Mouse (Mus musculus): ENCODE data around the gene Fam155a. TPM values are rescaled to one million over a fixed set of nuclear protein-coding genes. Genes with fewer than 3 reads are reported as not detected.

Fam155a gene
- polyA plus RNA-seq, 1 experiment from 2014 or later: 0.15 TPM

DNA sequence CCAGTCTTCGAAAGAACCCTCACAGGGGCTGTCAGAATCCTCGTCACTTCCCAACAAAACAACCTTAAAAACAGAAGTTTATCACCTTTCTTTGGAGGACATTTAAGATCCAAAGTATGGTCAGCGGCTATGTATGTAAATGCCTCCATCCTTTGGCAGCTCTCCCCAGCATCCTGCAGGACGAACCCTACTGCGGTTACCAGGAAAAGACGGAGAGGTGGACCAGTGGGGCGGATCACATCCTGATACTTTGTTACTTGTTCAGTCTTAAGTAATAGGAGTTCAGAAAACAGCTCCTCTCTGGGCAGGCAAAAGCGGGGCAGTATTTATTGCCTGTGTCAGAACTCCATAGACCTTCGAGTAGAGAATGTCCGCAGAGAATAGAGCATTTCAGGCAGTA lies 335.5 kb downstream of the Fam155a start:
- H3K27me3 ChIP-seq (ENCODE audit: control insufficient read depth, insufficient read depth, low read depth, low read length): no peaks in the 10 kb centered on the region
- no peak overlapping the region for H3K27ac ChIP-seq (ENCODE audit: low read length)
- H3K9ac ChIP-seq (ENCODE audit: low read length): no peak overlapping the region
- no peak overlapping the region for H3K4me2 ChIP-seq (ENCODE audit: low read depth, low read length)
- no peaks in the 10 kb centered on the region for H3K4me1 ChIP-seq (replicated peaks; ENCODE audit: control insufficient read depth, insufficient read depth, low read length)
- WGBS: 43% methylated on average over 10 of the region's 10 CpGs
- H3K4me3 ChIP-seq (ENCODE audit: low read length): no peak overlapping the region
- no peaks in the 10 kb centered on the region for H3K9me3 ChIP-seq (ENCODE audit: control insufficient read depth, low read length)
- no peaks in the 10 kb centered on the region for H3K36me3 ChIP-seq (ENCODE audit: control insufficient read depth, insufficient read depth, low read length)
- ATAC-seq (ENCODE audit: low read depth): no peak

DNA sequence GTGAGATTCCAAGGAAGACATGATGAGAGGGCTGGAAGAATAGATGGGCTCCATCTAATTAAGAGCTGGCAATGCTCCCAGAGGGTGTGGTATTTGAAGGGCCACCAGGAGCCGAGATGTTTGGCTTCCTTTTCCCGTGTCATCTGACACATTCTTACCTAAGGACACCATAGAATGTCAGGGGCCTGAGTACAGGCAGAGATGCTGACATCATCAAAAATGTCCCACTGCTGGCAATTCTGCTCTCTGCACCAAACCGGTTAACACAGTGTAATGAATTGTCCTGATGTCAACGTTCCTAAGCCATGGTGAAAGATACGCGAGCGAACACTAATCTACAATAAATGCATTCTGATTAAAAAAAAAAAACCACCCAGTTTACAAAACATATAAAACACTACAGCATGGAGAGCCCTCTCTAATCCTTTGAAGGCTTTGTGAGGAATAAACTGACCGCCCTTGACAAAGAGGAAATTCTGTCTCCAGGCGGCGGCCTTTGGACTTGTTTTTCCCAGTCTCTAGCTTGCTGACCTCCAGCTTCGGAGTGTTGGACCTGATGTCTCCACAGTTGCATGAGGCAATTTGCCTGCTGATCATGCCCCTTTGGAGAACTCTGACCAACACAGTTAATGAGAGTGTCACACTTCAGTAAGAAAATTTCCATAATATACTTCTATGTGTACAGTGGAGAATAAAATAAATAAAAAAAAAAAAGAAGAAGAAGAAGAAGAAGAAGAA lies 338.2 kb downstream of the Fam155a start:
- no peak overlapping the region for H3K4me3 ChIP-seq (ENCODE audit: low read length)
- WGBS: 64% methylated on average over 11 of the region's 11 CpGs
- no peak overlapping the region for H3K9ac ChIP-seq (ENCODE audit: low read length)
- H3K4me2 ChIP-seq (ENCODE audit: low read depth, low read length): no peak overlapping the region
- no peaks in the 10 kb centered on the region for H3K9me3 ChIP-seq (ENCODE audit: control insufficient read depth, low read length)
- no peaks in the 10 kb centered on the region for H3K36me3 ChIP-seq (ENCODE audit: control insufficient read depth, insufficient read depth, low read length)
- no peaks in the 10 kb centered on the region for H3K27me3 ChIP-seq (ENCODE audit: control insufficient read depth, insufficient read depth, low read depth, low read length)
- no peaks in the 10 kb centered on the region for H3K4me1 ChIP-seq (replicated peaks; ENCODE audit: control insufficient read depth, insufficient read depth, low read length)
- ATAC-seq (ENCODE audit: low read depth): no peak
- H3K27ac ChIP-seq (ENCODE audit: low read length): no peak overlapping the region

DNA sequence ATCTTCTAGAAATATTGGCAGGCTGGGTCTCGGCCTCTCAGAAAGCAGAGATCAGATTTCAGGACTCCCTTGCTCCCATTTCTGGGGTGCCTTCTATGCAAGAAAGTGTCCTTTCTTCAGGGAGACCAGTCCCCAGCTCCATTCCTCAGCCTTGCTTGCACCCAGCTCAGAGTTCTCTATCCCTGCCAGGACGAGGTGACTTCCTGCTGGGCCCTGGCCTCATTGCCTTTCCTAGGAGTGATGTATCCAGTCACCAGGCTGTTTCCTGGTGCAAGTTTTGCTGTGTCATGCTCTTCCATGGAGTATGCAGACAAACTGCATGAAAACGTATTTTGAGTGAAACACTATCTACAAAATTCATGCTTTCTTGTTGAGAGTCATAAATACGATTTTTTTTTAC lies 342.1 kb downstream of the Fam155a start:
- WGBS: 59% methylated on average over 4 of the region's 4 CpGs
- H3K36me3 ChIP-seq (ENCODE audit: control insufficient read depth, insufficient read depth, low read length): no peaks in the 10 kb centered on the region
- no peak overlapping the region for H3K9ac ChIP-seq (ENCODE audit: low read length)
- H3K9me3 ChIP-seq (ENCODE audit: control insufficient read depth, low read length): no peaks in the 10 kb centered on the region
- no peaks in the 10 kb centered on the region for H3K27me3 ChIP-seq (ENCODE audit: control insufficient read depth, insufficient read depth, low read depth, low read length)
- no peaks in the 10 kb centered on the region for H3K4me1 ChIP-seq (replicated peaks; ENCODE audit: control insufficient read depth, insufficient read depth, low read length)
- H3K27ac ChIP-seq (ENCODE audit: low read length): no peak overlapping the region
- H3K4me2 ChIP-seq (ENCODE audit: low read depth, low read length): no peak overlapping the region
- H3K4me3 ChIP-seq (ENCODE audit: low read length): no peak overlapping the region
- no peak for ATAC-seq (ENCODE audit: low read depth)

DNA sequence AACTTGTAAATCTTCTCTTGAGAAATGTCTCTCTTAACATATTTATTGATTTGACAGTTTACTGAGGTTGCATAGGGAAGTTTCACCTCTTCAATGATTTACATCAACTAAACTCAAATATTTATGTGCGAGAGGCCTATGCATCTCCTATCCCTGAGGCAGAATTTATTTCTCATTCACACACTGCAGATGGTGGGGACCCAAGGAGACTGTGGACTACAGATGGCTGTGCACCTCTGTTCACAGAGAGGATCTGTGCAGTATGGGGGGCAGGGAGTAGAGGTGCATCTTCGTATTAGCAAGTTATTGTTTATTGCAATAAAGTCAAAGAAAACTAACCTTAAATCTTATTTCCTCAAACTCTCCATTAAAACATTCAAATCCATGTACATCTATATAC lies 346.9 kb downstream of the Fam155a start:
- H3K9me3 ChIP-seq (ENCODE audit: control insufficient read depth, low read length): no peaks in the 10 kb centered on the region
- no peaks in the 10 kb centered on the region for H3K27me3 ChIP-seq (ENCODE audit: control insufficient read depth, insufficient read depth, low read depth, low read length)
- H3K36me3 ChIP-seq (ENCODE audit: control insufficient read depth, insufficient read depth, low read length): no peaks in the 10 kb centered on the region
- 74% methylated on average over 2 of the region's 2 CpGs for WGBS
- no peak overlapping the region for H3K4me3 ChIP-seq (ENCODE audit: low read length)
- H3K27ac ChIP-seq (ENCODE audit: low read length): no peak overlapping the region
- ATAC-seq (ENCODE audit: low read depth): no peak
- 0 out of 2 replicates have a peak, but pooled peaks cover 5% of the 10 kb centered on the region for H3K4me1 ChIP-seq (replicated peaks; ENCODE audit: control insufficient read depth, insufficient read depth, low read length)
- H3K9ac ChIP-seq (ENCODE audit: low read length): no peak overlapping the region
- no peak overlapping the region for H3K4me2 ChIP-seq (ENCODE audit: low read depth, low read length)

DNA sequence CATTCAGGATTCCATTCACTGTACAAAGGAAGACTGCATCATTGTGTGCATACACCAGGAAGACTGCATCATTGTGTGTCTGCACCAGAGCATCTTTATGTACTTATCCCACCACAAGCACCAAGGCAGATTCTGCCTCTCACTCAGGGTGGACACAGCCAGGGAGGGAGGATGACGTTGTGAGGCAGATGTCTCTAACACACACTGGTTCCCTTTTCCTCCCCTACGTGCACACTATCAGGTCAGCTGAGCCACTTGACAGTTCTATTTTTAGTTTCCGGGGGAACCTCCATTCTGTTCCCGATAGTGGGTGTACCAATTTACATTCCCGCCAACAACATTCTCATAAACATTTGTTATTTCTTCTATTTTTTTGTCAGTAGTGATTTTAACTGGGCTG lies 347.4 kb downstream of the Fam155a start:
- no peaks in the 10 kb centered on the region for H3K36me3 ChIP-seq (ENCODE audit: control insufficient read depth, insufficient read depth, low read length)
- no peaks in the 10 kb centered on the region for H3K27me3 ChIP-seq (ENCODE audit: control insufficient read depth, insufficient read depth, low read depth, low read length)

DNA sequence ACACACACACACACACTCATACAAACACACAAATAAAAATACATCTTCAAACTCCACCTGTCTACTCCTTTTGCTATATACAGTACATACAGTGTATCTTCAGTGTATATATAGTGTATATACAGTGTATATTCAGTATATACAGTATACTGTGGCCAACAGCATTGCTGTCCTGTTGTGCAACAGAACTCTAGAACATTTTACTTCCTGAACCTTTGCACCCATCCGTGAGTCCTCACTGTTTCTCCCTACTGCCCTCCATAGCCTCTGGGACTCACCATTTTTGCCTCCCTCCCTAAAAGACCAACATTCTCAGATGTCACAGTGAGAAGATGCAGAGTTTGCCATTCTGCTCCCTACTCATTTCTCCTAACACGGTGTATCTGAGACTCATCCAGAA lies 347.8 kb downstream of the Fam155a start:
- H3K4me2 ChIP-seq (ENCODE audit: low read depth, low read length): no peak overlapping the region
- no peak overlapping the region for H3K4me3 ChIP-seq (ENCODE audit: low read length)
- ATAC-seq (ENCODE audit: low read depth): no peak
- H3K4me1 ChIP-seq (replicated peaks; ENCODE audit: control insufficient read depth, insufficient read depth, low read length): 0 out of 2 replicates have a peak, but pooled peaks cover 6% of the 10 kb centered on the region
- H3K27me3 ChIP-seq (ENCODE audit: control insufficient read depth, insufficient read depth, low read depth, low read length): no peaks in the 10 kb centered on the region
- no peak overlapping the region for H3K27ac ChIP-seq (ENCODE audit: low read length)
- H3K9me3 ChIP-seq (ENCODE audit: control insufficient read depth, low read length): no peaks in the 10 kb centered on the region
- H3K9ac ChIP-seq (ENCODE audit: low read length): no peak overlapping the region
- 64% methylated on average over 2 of the region's 2 CpGs for WGBS
- H3K36me3 ChIP-seq (ENCODE audit: control insufficient read depth, insufficient read depth, low read length): no peaks in the 10 kb centered on the region

More for the DNA sequence above, 347.4 kb downstream of the Fam155a start:
- 23% methylated on average over 5 of the region's 5 CpGs for WGBS
- Histone ChIP-seq H3K4me3 (ENCODE audit: low read length) (no peak overlapping the region), H3K4me2 (ENCODE audit: low read depth, low read length) (no peak overlapping the region), H3K9ac (ENCODE audit: low read length) (no peak overlapping the region), H3K4me1 (replicated peaks; ENCODE audit: control insufficient read depth, insufficient read depth, low read length) (0 out of 2 replicates have a peak, but pooled peaks cover 6% of the 10 kb centered on the region), H3K27ac (ENCODE audit: low read length) (no peak overlapping the region), H3K9me3 (ENCODE audit: control insufficient read depth, low read length) (no peaks in the 10 kb centered on the region)
- no peak for ATAC-seq (ENCODE audit: low read depth)

DNA sequence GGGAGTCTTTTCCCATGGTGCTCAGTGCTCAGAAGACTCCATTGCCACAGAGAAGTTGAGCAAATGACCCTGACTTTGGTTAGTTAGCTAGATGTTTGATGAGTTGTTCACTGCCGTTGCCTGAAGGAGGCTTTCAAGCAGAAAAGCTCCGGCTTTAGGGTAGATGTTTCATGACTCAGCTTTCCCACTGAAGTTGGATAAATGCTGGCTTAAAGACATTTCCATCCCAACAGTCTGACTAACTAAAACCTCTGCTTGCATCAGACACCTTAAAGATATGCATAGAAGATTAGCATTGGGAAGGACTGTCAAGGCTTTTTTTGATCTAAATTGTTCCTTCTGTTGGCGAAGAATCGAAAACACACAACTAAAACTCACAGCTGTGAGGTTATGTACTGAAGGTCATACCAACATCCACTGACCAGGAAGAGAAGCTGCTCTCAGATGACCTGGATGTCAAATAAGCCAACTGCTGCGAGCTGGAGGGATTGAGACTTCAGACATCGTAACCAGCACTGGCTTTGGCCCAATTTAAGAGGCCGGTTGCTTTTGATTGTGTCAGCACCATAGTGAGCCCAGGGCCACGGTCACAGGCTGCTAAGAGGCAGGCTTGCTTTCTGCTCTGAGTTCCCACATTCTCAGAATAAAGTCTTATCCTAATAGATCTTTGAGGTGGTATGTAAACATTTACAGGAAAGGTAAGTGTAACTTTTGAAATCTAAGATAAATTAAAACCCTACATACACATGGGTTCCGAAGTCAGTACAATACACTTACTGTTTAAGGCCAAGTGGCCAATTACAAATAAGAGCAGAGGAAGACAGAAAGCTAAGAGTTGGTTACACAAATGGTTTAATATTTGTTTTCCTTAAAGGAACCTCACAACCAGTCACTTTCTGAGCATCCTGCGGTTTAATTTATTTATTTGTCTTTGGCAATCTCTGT lies 351.8 kb downstream of the Fam155a start:
- peak overlapping the region; percentile 36 for H3K27ac ChIP-seq (ENCODE audit: low read length)
- peak; percentile 90 for ATAC-seq (ENCODE audit: low read depth)
- no peak overlapping the region for H3K4me2 ChIP-seq (ENCODE audit: low read depth, low read length)
- no peaks in the 10 kb centered on the region for H3K27me3 ChIP-seq (ENCODE audit: control insufficient read depth, insufficient read depth, low read depth, low read length)
- H3K36me3 ChIP-seq (ENCODE audit: control insufficient read depth, insufficient read depth, low read length): no peaks in the 10 kb centered on the region
- WGBS: 44% methylated on average over 10 of the region's 10 CpGs
- H3K4me1 ChIP-seq (replicated peaks; ENCODE audit: control insufficient read depth, insufficient read depth, low read length): 0 out of 2 replicates have a peak, but pooled peaks cover 6% of the 10 kb centered on the region
- no peak overlapping the region for H3K9ac ChIP-seq (ENCODE audit: low read length)
- H3K4me3 ChIP-seq (ENCODE audit: low read length): no peak overlapping the region
- no peaks in the 10 kb centered on the region for H3K9me3 ChIP-seq (ENCODE audit: control insufficient read depth, low read length)

DNA sequence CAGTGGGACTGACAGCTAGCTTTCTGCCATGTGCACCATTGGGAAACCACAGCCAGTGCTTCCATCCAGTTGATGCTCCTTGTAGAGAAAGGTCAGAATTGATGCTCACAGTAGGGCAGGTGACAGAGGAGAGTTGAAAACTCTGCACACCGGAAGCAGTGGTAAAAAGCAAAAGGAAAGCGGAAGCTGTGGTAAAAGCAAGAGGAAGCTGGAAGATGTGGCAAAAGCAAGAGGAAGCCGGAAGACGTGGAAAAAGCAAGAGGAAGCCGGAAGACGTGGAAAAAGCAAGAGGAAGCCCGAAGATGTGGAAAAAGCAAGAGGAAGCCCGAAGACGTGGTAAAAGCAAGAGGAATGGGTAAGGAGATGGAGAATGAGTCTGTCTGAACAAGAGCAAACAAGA lies 354.8 kb downstream of the Fam155a start:
- Histone ChIP-seq H3K4me1 (replicated peaks; ENCODE audit: control insufficient read depth, insufficient read depth, low read length) (0 out of 2 replicates have a peak, but pooled peaks cover 6% of the 10 kb centered on the region), H3K9ac (ENCODE audit: low read length) (no peak overlapping the region), H3K27me3 (ENCODE audit: control insufficient read depth, insufficient read depth, low read depth, low read length) (no peaks in the 10 kb centered on the region), H3K4me3 (ENCODE audit: low read length) (no peak overlapping the region), H3K9me3 (ENCODE audit: control insufficient read depth, low read length) (no peaks in the 10 kb centered on the region), H3K4me2 (ENCODE audit: low read depth, low read length) (no peak overlapping the region), H3K27ac (ENCODE audit: low read length) (no peak overlapping the region), H3K36me3 (ENCODE audit: control insufficient read depth, insufficient read depth, low read length) (no peaks in the 10 kb centered on the region)
- no peak for ATAC-seq (ENCODE audit: low read depth)
- WGBS: 79% methylated on average over 9 of the region's 9 CpGs

DNA sequence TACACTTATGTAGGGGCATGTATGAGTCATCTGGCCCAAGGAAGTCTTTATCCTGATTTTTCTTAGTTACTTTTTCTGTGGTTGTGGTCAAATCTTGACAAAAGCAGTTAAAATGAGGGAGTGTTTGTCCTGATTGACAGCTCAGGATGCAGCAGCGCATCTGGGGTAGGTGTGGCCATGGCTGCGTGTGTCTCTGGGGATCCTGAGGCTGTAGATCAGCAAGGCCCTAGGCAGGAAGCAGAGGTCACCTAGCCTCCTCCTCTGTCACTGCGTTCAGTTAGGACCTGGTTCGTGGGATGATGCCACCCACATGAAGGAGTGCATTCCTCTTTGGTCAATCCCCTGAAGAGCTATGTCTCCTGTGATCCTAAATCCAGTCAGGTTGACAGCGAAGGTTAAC lies 362.5 kb downstream of the Fam155a start:
- 46% methylated on average over 5 of the region's 5 CpGs for WGBS
- H3K27me3 ChIP-seq (ENCODE audit: control insufficient read depth, insufficient read depth, low read depth, low read length): no peaks in the 10 kb centered on the region

More for the DNA sequence above, 362.5 kb downstream of the Fam155a start:
- no peak overlapping the region for H3K4me2 ChIP-seq (ENCODE audit: low read depth, low read length)
- no peaks in the 10 kb centered on the region for H3K36me3 ChIP-seq (ENCODE audit: control insufficient read depth, insufficient read depth, low read length)
- no peak overlapping the region for H3K9ac ChIP-seq (ENCODE audit: low read length)
- H3K27ac ChIP-seq (ENCODE audit: low read length): no peak overlapping the region
- no peaks in the 10 kb centered on the region for H3K4me1 ChIP-seq (replicated peaks; ENCODE audit: control insufficient read depth, insufficient read depth, low read length)
- H3K9me3 ChIP-seq (ENCODE audit: control insufficient read depth, low read length): no peaks in the 10 kb centered on the region
- ATAC-seq (ENCODE audit: low read depth): no peak
- no peak overlapping the region for H3K4me3 ChIP-seq (ENCODE audit: low read length)

Data from lung, embryonic 16.5 days (tissue).